In genomic region chr17:87458911-87459749, GRCm38 (mm10) we compare ENCODE assay signal across 8 mouse cellular contexts. TPM values are rescaled to one million over a fixed set of nuclear protein-coding genes. Genes with fewer than 3 reads are reported as not detected.
DNase-seq lines count a peak whose midpoint lies in the region; ATAC-seq and TF ChIP-seq lines count a peak whose summit lies in the region.

No protein-coding gene starts in this region.

- H3K27ac ChIP-seq in stomach, postnatal 0 days (replicated peaks) = peak overlapping the region; percentile 90

- no peaks in the 10 kb centered on the region for H3K27me3 ChIP-seq in stomach, postnatal 0 days (ENCODE audit: control insufficient read depth, insufficient read depth, low read length)

- 8% methylated on average over 13 of the region's 17 CpGs for WGBS in stomach, postnatal 0 days

- H3K36me3 ChIP-seq in stomach, postnatal 0 days (ENCODE audit: control insufficient read depth, insufficient read depth, low read length) = no peaks in the 10 kb centered on the region

- TF ChIP-seq CTCF in stomach, postnatal 0 days (IDR thresholded peaks at IDR 0.05; ENCODE audit: low read depth) = no peak

- peak overlapping the region; percentile 56 for H3K9ac ChIP-seq in stomach, postnatal 0 days (ENCODE audit: low read length)

- intact Hi-C loops in heart, postnatal 14 days (cut with DNase I) = no loop called here

- DNase-seq in adrenal gland, postnatal 36 days = peak; percentile 73 to 76
- peak; percentile 34 to 57 for DNase-seq in heart, postnatal 14 days
- peak; percentile 60 to 67 for DNase-seq in kidney, postnatal 36 days
- DNase-seq in mesoderm, embryonic 11.5 days (ENCODE audit: low read depth, low spot score) = peak; percentile 38
- peak; percentile 60 for DNase-seq in stomach, postnatal 0 days (ENCODE audit: low spot score)
- no peak for DNase-seq in layer of hippocampus, adult 11-12 months (ENCODE audit: low spot score)

- H3K9me3 ChIP-seq in stomach, postnatal 0 days (ENCODE audit: control insufficient read depth, low read length) = no peaks in the 10 kb centered on the region

- peak; percentile 37 for ATAC-seq in CD4-positive, CD25-positive, alpha-beta regulatory T cell, adult 4 months
- ATAC-seq in erythroblast, adult 5-6 weeks (replicated peaks; ENCODE audit: low FRiP score, poor library complexity, severe bottlenecking) = peak; percentile 39; the same call in 1 of the 2 replicates
- ATAC-seq in stomach, postnatal 0 days (ENCODE audit: low FRiP score, low TSS enrichment) = peak; percentile 91

- no peak for TF ChIP-seq EP300 in stomach, postnatal 0 days (optimal IDR thresholded peaks at IDR 0.05)

- no peak overlapping the region for H3K4me3 ChIP-seq in stomach, postnatal 0 days (ENCODE audit: low read depth, low read length)

- H3K4me1 ChIP-seq in stomach, postnatal 0 days (replicated peaks; ENCODE audit: control insufficient read depth, insufficient read depth) = peaks cover 11% of the 10 kb centered on the region

- peak overlapping the region; percentile 49 for H3K4me2 ChIP-seq in stomach, postnatal 0 days (replicated peaks; ENCODE audit: low read depth)

RNA-seq across cellular contexts. Expression of gene Calm2, which starts 12.4 kb away (rescaled TPM):
- 100 to 1,000 TPM; 533 to 583 TPM for polyA plus RNA-seq in CD4-positive, CD25-positive, alpha-beta regulatory T cell, adult 4 months (2017; shearing (Covaris generic))
- total RNA-seq in adrenal gland, postnatal 36 days (2021) = 100 to 1,000 TPM; 420 to 539 TPM
- 185 and 230 TPM in 2 replicates for total RNA-seq in erythroblast, adult 5-6 weeks (2015; ENCODE audit: low replicate concordance)
- total RNA-seq in erythroblast, adult 5-6 weeks (2017; ENCODE audit: low replicate concordance) = 221 and 301 TPM in 2 replicates
- total RNA-seq in heart, postnatal 14 days (2021) = 100 to 1,000 TPM; 179 to 185 TPM
- polyA plus RNA-seq in stomach, postnatal 0 days (2015; fragmentation: Nextera tagmentation; extraction: Ambion mirVana) = 781 and 848 TPM in 2 replicates

RNA-seq across cellular contexts. Expression of gene Stpg4, which starts 31.6 kb away (rescaled TPM):
- polyA plus RNA-seq in CD4-positive, CD25-positive, alpha-beta regulatory T cell, adult 4 months (2017; shearing (Covaris generic)) = not detected
- not detected for total RNA-seq in adrenal gland, postnatal 36 days (2021)
- total RNA-seq in erythroblast, adult 5-6 weeks (2015; ENCODE audit: low replicate concordance) = not detected in 2 replicates
- not detected in 2 replicates for total RNA-seq in erythroblast, adult 5-6 weeks (2017; ENCODE audit: low replicate concordance)
- total RNA-seq in heart, postnatal 14 days (2021) = not detected
- not detected in 2 replicates for polyA plus RNA-seq in stomach, postnatal 0 days (2015; fragmentation: Nextera tagmentation; extraction: Ambion mirVana)

Comparison
In these comparisons a context has a peak if more than half of its experiments do, and no peak if none do; other contexts are left out.
1. ATAC-seq: peak in every context shown above with its lines; median percentile 91 in stomach, postnatal 0 days; 39 in erythroblast, adult 5-6 weeks; 37 in CD4-positive, CD25-positive, alpha-beta regulatory T cell, adult 4 months.